ENCODE assay signal across 28 mouse cellular contexts in the genomic region with DNA sequence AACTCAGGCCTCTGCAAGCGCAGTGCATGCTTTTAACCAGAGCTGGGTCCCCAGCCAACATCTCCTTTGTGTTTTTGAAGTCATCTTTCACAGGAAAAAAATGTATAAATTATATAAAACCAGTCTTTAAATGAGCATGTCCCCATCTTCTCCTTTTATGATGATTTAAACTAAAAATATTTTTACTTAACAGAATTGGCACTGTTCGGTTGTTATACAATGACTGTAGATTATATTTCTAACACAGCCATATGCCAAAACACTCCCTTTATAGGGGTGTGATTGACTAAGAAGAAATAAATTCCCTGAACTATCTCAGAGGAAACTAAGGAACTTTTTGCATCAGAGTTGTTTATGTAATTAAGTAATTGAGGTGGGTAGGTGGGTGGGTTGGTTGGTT. TPM values are rescaled to one million over a fixed set of nuclear protein-coding genes. Genes with fewer than 3 reads are reported as not detected.
DNase-seq lines count a peak whose midpoint lies in the region; ATAC-seq and TF ChIP-seq lines count a peak whose summit lies in the region.
"Had no signal": no experiment of that assay in that cellular context is flagged by ENCODE, and none has a peak within 500 bp of the region (broad histone marks: within the 10 kb centered on the region; RNA-seq: fewer than 3 reads in every experiment).

No protein-coding gene starts in this region.

- intact Hi-C loops in left cerebral cortex, adult 2 months (cut with DNase I): no loop called here
- intact Hi-C loops in left cerebral cortex, postnatal 4 days (cut with DNase I): no loop called here

- peak; percentile 83 for ATAC-seq in frontal cortex, adult (ENCODE audit: low TSS enrichment)
- ATAC-seq: CD4-positive, CD25-positive, alpha-beta regulatory T cell, adult 4 months; forebrain, embryonic 14.5 days; forebrain, embryonic 16.5 days had no signal

- peak overlapping the region; percentile 59; the same call in 1 of the 2 replicates for H3K27ac ChIP-seq in left cerebral cortex, adult 2 months
- H3K27ac ChIP-seq: embryonic facial prominence, embryonic 13.5 days; embryonic facial prominence, embryonic 15.5 days; forebrain, embryonic 10.5 days; forebrain, embryonic 12.5 days had no signal

- no peak overlapping the region for H3K4me3 ChIP-seq in left cerebral cortex, adult 2 months
- H3K4me3 ChIP-seq: embryonic facial prominence, embryonic 13.5 days; embryonic facial prominence, embryonic 15.5 days; erythroblast, embryonic 14.5 days; forebrain, embryonic 10.5 days; forebrain, embryonic 12.5 days had no signal

- TF ChIP-seq CTCF in left cerebral cortex, adult 2 months (IDR thresholded peaks at IDR 0.05): no peak

- DNase-seq in frontal cortex, postnatal 25 days (ENCODE audit: low spot score in 2 of 2): no peak
- DNase-seq in left cerebral cortex, adult 2 months (ENCODE audit: extremely low spot score in 1 of 2, low spot score in 2 of 2): no peak
- no peak for DNase-seq in left cerebral cortex, postnatal 4 days
- DNase-seq in telencephalon, adult 2 months (ENCODE audit: low read depth, low spot score): peak; percentile 50
- no peak for DNase-seq in lung, adult 18-20 months
- DNase-seq: adrenal gland, adult 2 months; adrenal gland, postnatal 10 days; adrenal gland, postnatal 36 days; B cell, adult 2 months; cerebellum, adult 11 months; cerebellum, adult 18-20 months; cerebellum, adult 8-10 months; cerebellum, adult 9-11 months; cerebellum, postnatal 14 days; cerebellum, postnatal 36 days; embryo, embryonic 11 days had no signal

RNA-seq across cellular contexts. Expression of a gene that starts 22.3 kb away (rescaled TPM):
- 10 to 100 TPM; 47.1 to 52.2 TPM for total RNA-seq in left cerebral cortex, adult 2 months (2021)
- 10 to 100 TPM; 20.7 to 23.3 TPM for total RNA-seq in left cerebral cortex, postnatal 4 days (2021)

RNA-seq across cellular contexts. Expression of a gene that starts 48.0 kb away (rescaled TPM):
- total RNA-seq in left cerebral cortex, adult 2 months (2021): 1 to 10 TPM; 1.7 to 2.5 TPM
- total RNA-seq in left cerebral cortex, postnatal 4 days (2021): 1 to 10 TPM; 3.4 to 4.2 TPM
- total RNA-seq: adrenal gland, adult 2 months; adrenal gland, postnatal 10 days; adrenal gland, postnatal 36 days; CH12.LX; common myeloid progenitor, adult 5-6 weeks; G1E had no signal

RNA-seq across cellular contexts. Expression of a gene that starts 53.5 kb away (rescaled TPM):
- total RNA-seq in left cerebral cortex, adult 2 months (2021): 10 to 100 TPM; 13.5 to 14.2 TPM
- 10 to 100 TPM; 21.0 to 22.4 TPM for total RNA-seq in left cerebral cortex, postnatal 4 days (2021)
